Mouse (Mus musculus) urinary bladder, adult 2 months (tissue): Measurements from ENCODE around the gene Ubash3b. TPM values are rescaled to one million over a fixed set of nuclear protein-coding genes. Genes with fewer than 3 reads are reported as not detected.

Experiments
- DNase-seq: peaks from one replicate; pipeline ENCODE4 v3.0.0; 2022; ENCODE audit warnings: low spot score
- polyA plus RNA-seq: library from polyadenylated mRNA; depleted of rRNA; stranded (reverse); fragments of >200 nt; gene quantifications from 2 replicates; pipeline ENCODE4 v1.2.3, GENCODE M21; 2012

Gene Ubash3b
- polyA plus RNA-seq, 1 experiment: 4.6 TPM

GRCm38 (mm10) chr9:41091187-41091586, 70.3 kb downstream of the Ubash3b start:
- no peak for DNase-seq

GRCm38 (mm10) chr9:41087831-41088383, 73.6 kb downstream of the Ubash3b start:
- no peak for DNase-seq

- no peak for DNase-seq
Measured at GRCm38 (mm10) chr9:41084191-41084901, 77.2 kb downstream of the Ubash3b start.

GRCm38 (mm10) chr9:41083386-41084055, 78.0 kb downstream of the Ubash3b start:
- DNase-seq: no peak

- DNase-seq: no peak
Measured at GRCm38 (mm10) chr9:41082891-41083290, 78.6 kb downstream of the Ubash3b start.

- no peak for DNase-seq
Measured at GRCm38 (mm10) chr9:41080877-41081276, 80.6 kb downstream of the Ubash3b start.

GRCm38 (mm10) chr9:41079428-41080155, 81.9 kb downstream of the Ubash3b start:
- no peak for DNase-seq

- DNase-seq: no peak
Measured at GRCm38 (mm10) chr9:41078198-41078597, 83.3 kb downstream of the Ubash3b start.

GRCm38 (mm10) chr9:41076150-41076549, 85.3 kb downstream of the Ubash3b start:
- DNase-seq: no peak

GRCm38 (mm10) chr9:41075528-41075927, 86.0 kb downstream of the Ubash3b start:
- DNase-seq: no peak

GRCm38 (mm10) chr9:41073196-41074009, 88.1 kb downstream of the Ubash3b start:
- no peak for DNase-seq

- DNase-seq: no peak
Measured at GRCm38 (mm10) chr9:41072786-41073185, 88.7 kb downstream of the Ubash3b start.

GRCm38 (mm10) chr9:41071906-41072511, 89.5 kb downstream of the Ubash3b start:
- DNase-seq: no peak

GRCm38 (mm10) chr9:41070761-41071181, 90.7 kb downstream of the Ubash3b start:
- no peak for DNase-seq

- no peak for DNase-seq
Measured at GRCm38 (mm10) chr9:41069509-41069908, 92.0 kb downstream of the Ubash3b start.

GRCm38 (mm10) chr9:41061446-41061845, 100.1 kb downstream of the Ubash3b start:
- no peak for DNase-seq

GRCm38 (mm10) chr9:41060617-41061016, 100.9 kb downstream of the Ubash3b start:
- DNase-seq: no peak

- no peak for DNase-seq
Measured at GRCm38 (mm10) chr9:41058765-41059535, 102.5 kb downstream of the Ubash3b start.

- DNase-seq: no peak
Measured at GRCm38 (mm10) chr9:41054166-41054565, 107.3 kb downstream of the Ubash3b start.

GRCm38 (mm10) chr9:41053478-41053877, 108.0 kb downstream of the Ubash3b start:
- no peak for DNase-seq
